Mouse (Mus musculus) olfactory bulb, adult 2 months (tissue): Measurements from ENCODE around the gene Mical2.

ENCODE experiments used
- CTCF ChIP-seq: fragments of 200-500 bp; IDR thresholded peaks from 2 replicates; pipeline ENCODE4 v1.5.1; 2012; ENCODE audit warnings: low read depth, mild to moderate bottlenecking, low read length, moderate library complexity; ENCODE audit not compliant: insufficient read depth
- POLR2A ChIP-seq: fragments of 200-500 bp; IDR thresholded peaks from 2 replicates; pipeline ENCODE4 v1.6.1; 2012; ENCODE audit warnings: mild to moderate bottlenecking, low read depth, low read length, moderate library complexity; ENCODE audit not compliant: insufficient read depth

GRCm38 (mm10) chr7:112444152-112444984, 218.7 kb downstream of the Mical2 start:
- no peak for TF ChIP-seq CTCF
- no peak for TF ChIP-seq POLR2A
